Mouse (Mus musculus) retina, adult 2 months (tissue): Measurements from ENCODE around the gene Smarca2.
"Not testable (repeated sequence)": the region's sequence is repeated elsewhere in the genome, so short reads cannot be mapped to it uniquely, and the experiment has no call there.

Experiments used
- DNase-seq: peaks from one replicate; pipeline ENCODE4 v3.0.0-alpha.2; 2012; ENCODE audit warnings: low read depth, low spot score

Gene Smarca2

DNA sequence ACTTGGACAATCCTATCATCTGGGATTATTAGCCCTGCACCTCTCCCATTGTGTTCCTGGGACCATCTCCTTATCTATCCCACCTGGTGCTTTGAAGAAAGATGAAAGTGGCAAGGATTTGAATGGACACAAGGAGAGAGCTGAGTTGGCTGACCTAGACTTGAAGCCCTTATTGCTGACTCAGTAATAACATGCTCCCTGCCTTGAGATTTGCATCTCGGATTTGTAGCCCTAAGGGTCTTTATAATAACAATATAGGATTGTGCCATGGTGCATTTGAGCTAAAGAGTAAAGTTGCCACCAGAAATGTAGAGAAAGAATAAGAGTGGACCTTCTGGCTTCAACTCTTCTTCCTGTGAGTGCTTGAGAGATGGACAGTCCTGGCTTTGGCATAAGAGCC lies 11.4 kb downstream of the Smarca2 start:
- no peak for DNase-seq

GRCm38 (mm10) chr19:26617287-26617686 lies 12.4 kb downstream of the Smarca2 start:
- no peak for DNase-seq

- DNase-seq: no peak
These were observed 25.9 kb downstream of the Smarca2 start for GRCm38 (mm10) chr19:26630712-26631235.

DNA sequence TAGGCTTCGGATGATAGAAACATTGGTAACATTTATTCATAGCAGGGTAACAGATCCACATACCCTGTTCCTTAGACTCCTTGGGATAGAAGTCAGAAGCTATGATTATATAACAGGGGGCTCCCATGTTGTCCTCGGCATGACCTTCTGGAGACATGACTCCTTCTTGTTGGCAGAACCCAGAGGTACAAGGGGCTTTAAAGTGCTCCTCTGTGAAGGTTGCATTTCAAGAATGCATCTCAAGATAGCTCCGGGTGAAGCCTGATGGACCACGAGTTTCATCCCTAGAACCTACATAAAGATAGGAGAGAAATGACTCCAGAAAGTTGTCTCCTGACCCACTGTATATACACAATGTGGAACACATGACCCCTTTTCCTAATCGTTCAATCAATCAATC lies 27.4 kb downstream of the Smarca2 start:
- DNase-seq: no peak

DNA sequence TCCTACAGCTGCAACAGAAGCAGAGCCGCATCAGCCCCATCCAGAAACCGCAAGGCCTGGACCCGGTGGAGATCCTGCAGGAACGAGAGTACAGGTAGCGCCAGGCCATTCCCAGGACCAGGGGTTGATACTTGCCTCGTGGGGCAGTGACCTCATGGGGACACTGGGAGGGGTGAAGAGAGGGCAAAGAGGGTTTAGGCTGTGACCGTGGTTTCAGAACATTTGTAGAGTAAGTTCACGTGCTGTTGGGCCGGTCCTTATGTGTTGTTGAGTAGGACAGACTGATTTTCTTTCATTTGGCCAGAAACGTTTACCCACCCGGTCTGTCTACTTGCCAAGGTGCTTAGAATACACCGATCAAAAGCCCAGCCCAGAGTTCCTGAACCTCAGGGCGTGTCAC lies 35.7 kb downstream of the Smarca2 start:
- DNase-seq: no peak

- no peak for DNase-seq
These were observed 36.4 kb downstream of the Smarca2 start for GRCm38 (mm10) chr19:26641269-26641668.

GRCm38 (mm10) chr19:26643011-26643410 lies 38.2 kb downstream of the Smarca2 start:
- no peak for DNase-seq

GRCm38 (mm10) chr19:26643936-26644335 lies 39.1 kb downstream of the Smarca2 start:
- no peak for DNase-seq

DNA sequence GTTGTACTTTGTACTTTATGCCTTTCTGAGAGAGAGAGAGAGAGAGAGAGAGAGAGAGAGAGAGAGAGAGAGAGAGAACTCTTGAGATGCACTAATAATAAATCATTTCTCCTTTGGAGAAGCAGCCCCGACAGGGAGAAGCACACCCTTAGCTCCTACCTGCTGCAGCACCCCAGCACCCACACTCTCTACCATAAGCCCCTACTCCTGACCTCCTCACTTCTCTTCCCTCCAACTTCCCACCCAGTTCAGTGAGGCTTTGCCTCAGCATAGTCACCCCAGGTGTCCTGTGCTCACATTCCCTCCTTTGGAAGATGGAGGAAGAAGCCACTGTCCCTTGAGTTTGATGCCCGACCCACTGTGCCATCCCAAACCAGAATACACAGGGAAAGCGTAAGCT lies 40.2 kb downstream of the Smarca2 start:
- no peak for DNase-seq

- no peak for DNase-seq
These were observed 41.3 kb downstream of the Smarca2 start for GRCm38 (mm10) chr19:26646128-26646527.

DNA sequence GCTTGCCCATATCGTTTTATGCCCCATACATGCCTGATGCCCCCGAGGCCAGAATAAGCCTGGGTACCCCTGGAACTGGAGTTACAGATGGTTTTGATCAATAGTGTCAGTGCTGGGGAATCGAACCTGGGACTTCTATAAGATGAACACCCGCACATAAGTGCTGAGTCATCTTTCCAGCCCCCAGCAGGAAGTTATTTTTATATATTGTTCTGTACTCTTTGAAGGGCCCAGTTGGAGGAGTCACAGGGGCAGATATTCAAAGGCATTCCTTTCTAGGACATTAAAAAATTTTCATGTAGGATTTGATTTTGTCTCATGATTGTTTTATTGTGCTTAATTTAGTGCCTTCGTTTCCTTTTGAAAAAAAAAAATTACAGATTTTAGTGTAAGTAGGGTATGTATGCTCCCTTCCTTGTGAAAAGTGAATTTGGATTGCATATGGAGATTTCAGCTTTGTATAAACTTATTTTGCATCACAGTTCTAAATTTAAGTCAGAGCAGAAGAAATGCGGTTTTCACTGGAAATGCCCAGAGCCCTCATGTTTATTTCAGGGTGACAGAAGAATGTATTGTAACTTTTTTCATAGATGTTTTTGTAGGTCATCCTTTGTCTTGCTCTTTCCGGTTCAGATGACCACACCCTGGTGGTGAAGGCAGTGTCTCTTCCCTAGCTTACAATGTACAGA lies 45.9 kb downstream of the Smarca2 start:
- DNase-seq: no peak

DNA sequence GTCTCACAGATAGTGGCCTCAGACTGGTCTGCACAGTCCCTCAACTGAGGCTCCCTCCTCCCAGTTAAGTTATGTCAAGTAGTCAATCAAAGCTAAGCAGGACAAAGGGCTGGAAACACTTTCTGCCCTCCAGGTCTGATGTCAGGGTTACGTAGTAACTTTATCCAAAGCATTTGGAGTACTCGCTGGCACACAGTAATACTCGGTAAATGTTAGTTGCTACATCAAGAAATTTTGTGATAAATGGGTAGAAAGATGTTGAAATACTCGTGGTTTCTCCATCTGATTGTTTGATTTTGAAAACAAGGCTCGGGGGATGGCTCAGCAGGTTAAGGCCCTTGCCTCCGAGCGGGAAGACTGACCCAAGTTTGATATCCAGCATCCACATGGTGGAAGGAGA lies 53.5 kb downstream of the Smarca2 start:
- DNase-seq: no peak

DNA sequence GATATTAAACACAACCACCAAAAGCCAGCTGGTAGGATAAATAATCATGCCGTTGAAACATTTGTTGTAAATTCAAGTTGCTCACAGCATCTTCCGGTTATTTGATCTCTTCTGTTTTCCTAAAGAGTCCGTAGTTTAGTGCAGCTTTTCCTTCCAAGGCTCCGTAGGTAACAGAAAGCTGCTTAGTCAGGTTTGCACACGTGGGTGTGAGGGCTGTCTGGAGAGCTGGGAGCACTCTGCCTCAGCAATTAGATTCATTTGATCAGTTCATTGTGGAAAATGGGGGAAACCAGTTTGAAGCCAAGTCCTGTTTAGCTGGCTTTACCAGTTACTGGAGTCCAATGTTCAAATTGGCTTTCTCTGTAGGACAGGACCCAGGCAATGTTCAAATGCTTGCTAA lies 55.1 kb downstream of the Smarca2 start:
- no peak for DNase-seq

DNA sequence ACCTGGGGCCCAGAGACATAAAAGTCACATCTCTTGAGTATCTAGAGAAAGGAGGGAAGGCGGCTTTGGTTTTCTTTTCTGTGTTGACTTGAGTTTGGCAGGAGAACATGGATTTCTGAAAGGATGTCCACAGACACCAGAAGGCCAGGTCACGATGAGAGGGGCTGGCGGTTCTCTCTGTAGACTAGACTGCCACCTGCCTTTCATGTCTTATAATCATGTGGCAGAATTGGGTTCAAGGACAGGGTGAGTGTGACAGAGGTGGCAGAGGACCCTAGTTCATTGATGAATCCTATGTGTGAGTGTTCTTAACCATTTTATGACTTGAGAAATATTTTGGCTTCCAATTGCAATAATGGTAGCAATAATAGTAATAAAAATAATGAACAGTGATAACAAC lies 56.3 kb downstream of the Smarca2 start:
- DNase-seq: no peak

- DNase-seq: no peak
These were observed 61.5 kb downstream of the Smarca2 start for GRCm38 (mm10) chr19:26666303-26666702.

DNA sequence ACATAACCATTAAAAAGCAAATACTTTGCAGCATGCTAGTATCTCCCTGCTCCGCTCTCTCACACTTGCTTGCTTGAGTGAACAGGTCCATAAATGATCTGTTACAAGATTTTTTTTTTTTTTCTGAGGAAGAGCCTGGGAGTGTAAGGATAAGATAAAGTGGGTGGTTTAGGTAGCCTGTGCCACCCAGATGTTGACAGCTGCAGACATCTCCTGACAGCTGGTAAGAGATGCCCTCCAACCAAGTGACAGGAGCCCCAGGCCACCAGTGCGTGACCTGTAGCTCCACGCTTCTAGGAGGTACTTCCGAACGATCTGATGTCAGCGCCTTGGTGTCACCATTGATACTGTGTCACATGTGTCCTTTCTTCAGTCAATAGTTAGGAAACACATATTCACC lies 65.2 kb downstream of the Smarca2 start:
- no peak for DNase-seq

GRCm38 (mm10) chr19:26671413-26671812 lies 66.6 kb downstream of the Smarca2 start:
- not testable (repeated sequence) for DNase-seq

DNA sequence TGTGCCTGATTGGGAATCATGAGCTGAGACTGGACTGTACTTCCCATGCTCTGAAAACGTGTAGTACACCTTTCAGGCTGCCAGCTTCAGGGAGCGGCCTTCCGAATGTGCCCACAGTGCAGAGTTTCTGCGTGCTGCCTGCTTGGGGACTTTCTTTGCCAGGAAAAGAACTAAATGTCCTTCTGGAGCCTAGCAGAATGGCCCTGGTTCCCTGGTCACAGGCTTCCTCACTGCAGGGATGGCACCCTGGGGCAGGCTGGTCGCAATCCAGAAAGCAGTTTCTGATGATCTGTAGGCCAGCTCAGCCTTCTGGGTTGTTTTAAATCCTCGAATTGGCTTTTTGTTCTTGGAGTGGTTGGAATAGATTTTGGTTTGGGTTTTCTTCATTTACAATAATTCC lies 71.1 kb downstream of the Smarca2 start:
- no peak for DNase-seq

DNA sequence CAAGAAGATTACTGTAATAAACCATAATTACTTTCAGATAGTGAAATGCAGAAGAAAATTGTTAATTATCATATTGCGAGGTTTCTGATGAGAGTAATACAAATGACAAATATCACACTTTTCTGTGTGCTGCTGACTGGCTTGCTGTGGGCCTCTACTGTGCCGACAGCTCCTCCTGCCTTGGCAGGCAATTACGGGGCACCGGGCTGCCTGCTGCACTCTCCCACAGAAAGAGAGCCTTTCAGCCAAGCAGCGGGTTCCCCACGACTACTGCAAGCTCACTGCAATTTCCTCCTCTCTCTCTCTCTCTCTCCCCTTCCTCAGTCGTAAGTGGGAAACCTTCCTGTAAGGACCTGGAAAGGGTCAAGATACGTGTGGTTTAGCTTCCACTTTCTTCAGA lies 73.7 kb downstream of the Smarca2 start:
- DNase-seq: no peak

DNA sequence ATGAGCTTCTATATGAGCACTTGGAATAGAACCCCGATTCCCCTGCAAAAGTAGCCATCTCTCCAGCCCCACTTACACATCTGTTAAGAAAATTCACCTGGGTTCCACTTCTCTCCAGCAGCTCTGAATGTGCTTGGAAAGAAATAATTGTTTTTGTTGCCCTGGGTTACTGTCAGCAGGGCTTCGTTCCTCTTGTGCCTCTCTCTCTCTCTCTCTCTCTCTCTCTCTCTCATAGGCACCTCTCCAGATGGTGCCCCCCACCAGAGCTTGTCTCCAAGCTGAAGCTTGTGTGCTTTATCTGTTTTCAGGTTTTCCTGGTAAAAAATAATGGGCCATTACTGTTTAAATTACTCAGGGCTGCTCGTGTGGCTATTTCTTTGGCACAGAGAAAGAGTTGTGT lies 74.8 kb downstream of the Smarca2 start:
- DNase-seq: no peak

DNA sequence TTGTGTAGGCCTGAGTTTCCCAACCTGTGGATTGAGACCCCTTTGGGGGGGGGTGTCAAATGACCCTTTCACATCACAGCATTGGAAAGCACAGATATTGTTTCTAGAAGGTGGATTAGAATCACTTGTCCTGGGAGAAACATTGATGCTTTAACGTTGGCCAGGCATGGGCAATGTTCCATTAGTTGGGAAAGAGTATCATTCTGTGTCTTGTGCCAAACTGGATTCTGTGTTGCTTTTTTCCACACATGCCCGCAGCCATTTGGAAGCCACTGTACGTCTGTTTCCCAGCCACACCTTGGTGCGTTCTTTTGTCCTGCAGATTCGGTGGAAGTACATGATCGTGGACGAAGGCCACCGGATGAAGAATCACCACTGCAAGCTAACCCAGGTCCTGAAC lies 76.7 kb downstream of the Smarca2 start:
- no peak for DNase-seq

GRCm38 (mm10) chr19:26682130-26682529 lies 77.3 kb downstream of the Smarca2 start:
- DNase-seq: no peak

- DNase-seq: no peak
These were observed 77.9 kb downstream of the Smarca2 start for GRCm38 (mm10) chr19:26682731-26683130.

GRCm38 (mm10) chr19:26683731-26684130 lies 78.9 kb downstream of the Smarca2 start:
- no peak for DNase-seq
